Mouse (Mus musculus) G1E-ER4 (cell line): ENCODE data around the gene C1qa. TPM values are rescaled to one million over a fixed set of nuclear protein-coding genes. Genes with fewer than 3 reads are reported as not detected.

Source experiments
- GATA1 ChIP-seq: IDR thresholded peaks from one replicate; pipeline ENCODE4 v1.8.0; 2012; ENCODE audit warnings: low read length, inconsistent platforms
- polyA plus RNA-seq: library from polyadenylated mRNA; stranded (reverse); fragments of >175 nt; gene quantifications from 2 replicates; pipeline ENCODE4 v1.2.3, GENCODE M21; 2012

C1qa gene
- polyA plus RNA-seq, 1 experiment, result not detected

- no peak for TF ChIP-seq GATA1
Measured at GRCm38 (mm10) chr4:136911804-136912203, 13.2 kb upstream of the C1qa start.

GRCm38 (mm10) chr4:136911211-136911646 is 12.6 kb upstream of the C1qa start:
- TF ChIP-seq GATA1, result no peak

GRCm38 (mm10) chr4:136907809-136908208 is 9.2 kb upstream of the C1qa start:
- TF ChIP-seq GATA1, result no peak

GRCm38 (mm10) chr4:136907033-136907432 is 8.4 kb upstream of the C1qa start:
- TF ChIP-seq GATA1, result no peak

GRCm38 (mm10) chr4:136904767-136905539 is 6.3 kb upstream of the C1qa start:
- TF ChIP-seq GATA1, result no peak

- TF ChIP-seq GATA1, result no peak
Measured at GRCm38 (mm10) chr4:136899154-136899553, 551 bp upstream of the C1qa start.

- no peak for TF ChIP-seq GATA1
Measured at GRCm38 (mm10) chr4:136898084-136898598, 462 bp downstream of the C1qa start.

GRCm38 (mm10) chr4:136896461-136896860 is 2.1 kb downstream of the C1qa start:
- no peak for TF ChIP-seq GATA1

GRCm38 (mm10) chr4:136895861-136896260 is 2.7 kb downstream of the C1qa start:
- no peak for TF ChIP-seq GATA1

GRCm38 (mm10) chr4:136894821-136895220 is 3.8 kb downstream of the C1qa start:
- no peak for TF ChIP-seq GATA1

GRCm38 (mm10) chr4:136893691-136894543 is 4.7 kb downstream of the C1qa start:
- TF ChIP-seq GATA1, result no peak

- no peak for TF ChIP-seq GATA1
Measured at GRCm38 (mm10) chr4:136892811-136893210, 5.8 kb downstream of the C1qa start, which contains the start of gene C1qc. Gene C1qc (minus strand): TSS chr4:136893065.

GRCm38 (mm10) chr4:136892371-136892770 is 6.2 kb downstream of the C1qa start:
- TF ChIP-seq GATA1, result no peak

GRCm38 (mm10) chr4:136891115-136891514 is 7.5 kb downstream of the C1qa start:
- TF ChIP-seq GATA1, result no peak

GRCm38 (mm10) chr4:136889981-136890380 is 8.6 kb downstream of the C1qa start:
- TF ChIP-seq GATA1, result no peak

GRCm38 (mm10) chr4:136887714-136888113 is 10.9 kb downstream of the C1qa start:
- TF ChIP-seq GATA1, result no peak
